Mouse (Mus musculus): ENCODE results near the gene Acacb.

GRCm38 (mm10) chr5:114284604-114285397, 138.5 kb downstream of the Acacb start:
- TF ChIP-seq POLR2A (IDR thresholded peaks at IDR 0.05; ENCODE audit: borderline replicate concordance, control insufficient read depth, low read depth, low read length) (no peak), CTCF (IDR thresholded peaks at IDR 0.05; ENCODE audit: control insufficient read depth, insufficient read depth, low read length) (no peak)
